In genomic region chr12:13532731-13533365, GRCm38 (mm10) we compare ENCODE assay signal across 11 mouse cellular contexts.
DNase-seq lines count a peak whose midpoint lies in the region; ATAC-seq and TF ChIP-seq lines count a peak whose summit lies in the region.
"Had no signal": no experiment of that assay in that cellular context is flagged by ENCODE, and none has a peak within 500 bp of the region (broad histone marks: within the 10 kb centered on the region; RNA-seq: fewer than 3 reads in every experiment).

No protein-coding gene starts in this region.

- H3K27ac ChIP-seq in layer of hippocampus, adult 2 months = no peak overlapping the region
- no peak overlapping the region for H3K27ac ChIP-seq in limb, embryonic 11.5 days (replicated peaks; ENCODE audit: low read depth, low read length)
- H3K27ac ChIP-seq: kidney, embryonic 15.5 days; limb, embryonic 15.5 days had no signal

- H3K36me3 ChIP-seq in limb, embryonic 11.5 days (ENCODE audit: control insufficient read depth, insufficient read depth, low read length) = no peaks in the 10 kb centered on the region

- TF ChIP-seq CTCF in layer of hippocampus, adult 2 months (conservative IDR thresholded peaks at IDR 0.05) = peak; percentile 79

- H3K4me2 ChIP-seq in limb, embryonic 11.5 days (ENCODE audit: low read depth, severe bottlenecking) = no peak overlapping the region
- H3K4me2 ChIP-seq: kidney, embryonic 15.5 days; limb, embryonic 15.5 days had no signal

- H3K4me3 ChIP-seq in layer of hippocampus, adult 2 months = no peak overlapping the region
- no peak overlapping the region for H3K4me3 ChIP-seq in limb, embryonic 11.5 days (ENCODE audit: low read depth, low read length)
- H3K4me3 ChIP-seq: kidney, embryonic 15.5 days; limb, embryonic 15.5 days had no signal

- H3K9ac ChIP-seq in limb, embryonic 11.5 days (ENCODE audit: low read length) = no peak overlapping the region
- H3K9ac ChIP-seq: kidney, embryonic 15.5 days; limb, embryonic 15.5 days had no signal

- no peaks in the 10 kb centered on the region for H3K27me3 ChIP-seq in limb, embryonic 11.5 days (ENCODE audit: control insufficient read depth, insufficient read depth, low read length)
- H3K27me3 ChIP-seq: kidney, embryonic 15.5 days; limb, embryonic 15.5 days had no signal

- no peaks in the 10 kb centered on the region for H3K9me3 ChIP-seq in limb, embryonic 11.5 days (ENCODE audit: control insufficient read depth, low read length)
- H3K9me3 ChIP-seq: kidney, embryonic 15.5 days; limb, embryonic 15.5 days had no signal

- no peak for ATAC-seq in limb, embryonic 11.5 days (ENCODE audit: insufficient number of reproducible peaks, low FRiP score, low TSS enrichment, low read depth)

- no peaks in the 10 kb centered on the region for H3K4me1 ChIP-seq in limb, embryonic 11.5 days (ENCODE audit: control insufficient read depth, insufficient read depth, low read length)
- H3K4me1 ChIP-seq: kidney, embryonic 15.5 days; limb, embryonic 15.5 days had no signal

- DNase-seq in adrenal gland, postnatal 10 days = peak; percentile 10
- DNase-seq in adrenal gland, postnatal 4 days (ENCODE audit: low spot score in 2 of 2) = no peak
- no peak for DNase-seq in layer of hippocampus, adult 2 months (ENCODE audit: low spot score in 2 of 2)
- no peak for DNase-seq in layer of hippocampus, adult 11-12 months (ENCODE audit: low spot score)
- DNase-seq in NIH3T3 (ENCODE audit: low read depth) = peak; percentile 28
- peak; percentile 25 for DNase-seq in limb, embryonic 11.5 days (ENCODE audit: low spot score)
- DNase-seq in layer of hippocampus, postnatal 14 days (ENCODE audit: low spot score in 2 of 2) = no peak
- DNase-seq in cerebellum, postnatal 25 days = no peak
- DNase-seq: gastrocnemius, postnatal 10 days had no signal

- WGBS in limb, embryonic 11.5 days = 80% methylated on average over 1 of the region's 1 CpGs

Comparison
In these comparisons a context has a peak if more than half of its experiments do, and no peak if none do; other contexts are left out.
1. DNase-seq: peak in adrenal gland, postnatal 10 days (single experiment), NIH3T3 (single experiment) and limb, embryonic 11.5 days (single experiment); none in adrenal gland, postnatal 4 days (0 of 2), layer of hippocampus, adult 2 months (0 of 2), layer of hippocampus, adult 11-12 months (single experiment), layer of hippocampus, postnatal 14 days (0 of 2) and cerebellum, postnatal 25 days (0 of 2).